Mouse (Mus musculus) liver, embryonic 16.5 days (tissue): ENCODE data around the gene Gm28230. TPM values are rescaled to one million over a fixed set of nuclear protein-coding genes. Genes with fewer than 3 reads are reported as not detected.

Experiments used
- ATAC-seq: fragments of 200-750 bp; cut with Nextera tagmentation; 2 replicates; pipeline ENCODE4 v1.8.0; 2017; ENCODE audit warnings: low read depth, mild to moderate bottlenecking, moderate number of reproducible peaks, moderate library complexity
- H3K27ac ChIP-seq: fragments of 300-500 bp; sonication (generic); 2 replicates; pipeline ENCODE4 v1.5.1; 2014; ENCODE audit warnings: mild to moderate bottlenecking, low read length
- H3K27me3 ChIP-seq: fragments of 300-500 bp; sonication (generic); 2 replicates; pipeline ENCODE4 v1.6.1; 2014; ENCODE audit warnings: low read depth, low read length, mixed read lengths; ENCODE audit not compliant: control insufficient read depth, insufficient read depth
- H3K36me3 ChIP-seq: fragments of 300-500 bp; sonication (generic); 2 replicates; pipeline ENCODE4 v1.6.1; 2014; ENCODE audit warnings: mild to moderate bottlenecking; ENCODE audit not compliant: control insufficient read depth, insufficient read depth
- H3K4me1 ChIP-seq: fragments of 300-500 bp; sonication (generic); 2 replicates; pipeline ENCODE4 v1.6.1; 2014; ENCODE audit warnings: low read depth, low read length, mixed read lengths; ENCODE audit not compliant: control insufficient read depth
- H3K4me2 ChIP-seq: fragments of 300-500 bp; sonication (generic); 2 replicates; pipeline ENCODE4 v1.6.1; 2014; ENCODE audit warnings: low read depth, low read length, mixed read lengths
- H3K4me3 ChIP-seq: fragments of 300-500 bp; sonication (generic); 2 replicates; pipeline ENCODE4 v1.5.1; 2014; ENCODE audit warnings: low read depth, mild to moderate bottlenecking, low read length
- H3K9ac ChIP-seq: fragments of 300-500 bp; sonication (generic); 2 replicates; pipeline ENCODE4 v1.6.1; 2014; ENCODE audit warnings: low read depth, low read length
- H3K9me3 ChIP-seq: fragments of 300-500 bp; sonication (generic); replicated peaks from 2 replicates; pipeline ENCODE4 v1.6.1; 2016; ENCODE audit warnings: low read length; ENCODE audit not compliant: control insufficient read depth
- WGBS: fragments of 180-500 bp; shearing (Covaris S2); extraction: QIAGEN DNeasy Blood & Tissue Kit; methylation state at CpG from one replicate; pipeline ENCODE4 v1.1.7; 2014; ENCODE audit not compliant: insufficient replicate concordance; 5-methylcytosine and 5-hydroxymethylcytosine counted together
- polyA plus RNA-seq: library from polyadenylated mRNA; unstranded; fragments of >200 nt; fragmentation: Nextera tagmentation; extraction: Ambion mirVana; gene quantifications from 2 replicates; pipeline ENCODE4 v1.2.1, GENCODE M21; 2015

Gm28230 gene
- polyA plus RNA-seq, 1 experiment from 2014 or later: not detected

DNA sequence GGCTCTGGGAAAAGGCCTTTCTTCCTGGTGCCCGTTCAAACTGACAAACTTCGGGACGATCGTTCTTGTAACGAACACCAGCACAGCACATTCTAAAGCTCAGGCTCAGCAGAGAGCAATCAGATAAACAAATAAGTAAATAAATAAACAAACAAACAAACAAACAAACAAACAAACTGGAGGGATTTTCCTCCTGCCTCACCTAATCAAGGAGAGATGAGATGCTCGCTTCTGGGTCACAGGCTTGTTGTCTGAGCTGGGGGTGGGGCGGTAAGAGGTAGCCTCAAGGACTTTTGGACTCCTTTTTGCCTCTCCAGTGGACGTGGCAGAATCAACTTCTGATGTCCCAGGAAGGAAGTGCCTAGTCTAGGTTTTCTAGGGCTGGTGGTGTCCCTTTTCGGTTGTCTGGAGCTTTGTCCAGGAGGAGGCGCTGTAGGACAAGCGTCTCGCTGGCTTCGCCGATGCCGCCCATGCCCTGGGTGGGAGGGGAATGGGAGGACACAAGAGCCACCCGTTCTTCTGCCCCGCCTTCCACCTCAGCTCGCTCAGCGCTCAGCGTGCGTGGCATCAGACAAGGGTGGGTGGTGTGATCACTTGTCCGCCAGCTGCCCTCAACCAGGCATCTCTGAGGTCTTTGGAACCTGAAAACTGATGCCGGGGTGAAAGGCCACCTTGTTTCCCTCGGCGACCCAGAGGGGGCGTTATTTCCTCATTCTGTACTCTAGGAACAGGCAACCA is 10.9 kb upstream of the Gm28230 start:
- 3% methylated on average over 26 of the region's 26 CpGs for WGBS

DNA sequence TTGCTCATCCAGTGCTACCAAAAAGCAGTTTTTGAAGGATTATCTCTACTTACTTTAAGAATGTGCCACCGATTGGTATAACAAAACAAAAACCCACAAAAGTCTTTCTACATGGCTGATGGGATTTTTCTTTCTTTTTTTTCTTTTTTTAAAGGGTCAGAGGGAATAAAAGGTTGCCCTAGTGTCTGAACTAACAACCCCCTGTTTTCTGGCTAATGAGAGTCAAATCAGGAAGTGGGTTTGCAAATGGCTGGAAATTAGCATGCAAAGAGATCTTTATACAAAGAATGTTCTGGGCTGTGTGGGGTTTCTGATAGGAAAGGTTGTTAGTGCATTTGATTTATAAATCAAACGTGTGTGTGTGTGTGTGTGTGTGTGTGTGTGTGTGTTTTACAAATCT is 6.1 kb upstream of the Gm28230 start:
- Histone ChIP-seq H3K9me3 (no peaks in the 10 kb centered on the region), H3K4me3 (no peak overlapping the region), H3K4me1 (no peaks in the 10 kb centered on the region), H3K36me3 (no peaks in the 10 kb centered on the region), H3K27ac (no peak overlapping the region), H3K9ac (no peak overlapping the region), H3K27me3 (peaks cover 80% of the 10 kb centered on the region), H3K4me2 (no peak overlapping the region)
- 7% methylated on average over 2 of the region's 2 CpGs for WGBS
- ATAC-seq: no peak

More for the DNA sequence above, 10.9 kb upstream of the Gm28230 start:
- no peak for ATAC-seq
- Histone ChIP-seq H3K27ac (no peak overlapping the region), H3K4me2 (no peak overlapping the region), H3K36me3 (no peaks in the 10 kb centered on the region), H3K9me3 (no peaks in the 10 kb centered on the region), H3K27me3 (peaks cover 84% of the 10 kb centered on the region), H3K9ac (no peak overlapping the region), H3K4me1 (no peaks in the 10 kb centered on the region), H3K4me3 (no peak overlapping the region)

DNA sequence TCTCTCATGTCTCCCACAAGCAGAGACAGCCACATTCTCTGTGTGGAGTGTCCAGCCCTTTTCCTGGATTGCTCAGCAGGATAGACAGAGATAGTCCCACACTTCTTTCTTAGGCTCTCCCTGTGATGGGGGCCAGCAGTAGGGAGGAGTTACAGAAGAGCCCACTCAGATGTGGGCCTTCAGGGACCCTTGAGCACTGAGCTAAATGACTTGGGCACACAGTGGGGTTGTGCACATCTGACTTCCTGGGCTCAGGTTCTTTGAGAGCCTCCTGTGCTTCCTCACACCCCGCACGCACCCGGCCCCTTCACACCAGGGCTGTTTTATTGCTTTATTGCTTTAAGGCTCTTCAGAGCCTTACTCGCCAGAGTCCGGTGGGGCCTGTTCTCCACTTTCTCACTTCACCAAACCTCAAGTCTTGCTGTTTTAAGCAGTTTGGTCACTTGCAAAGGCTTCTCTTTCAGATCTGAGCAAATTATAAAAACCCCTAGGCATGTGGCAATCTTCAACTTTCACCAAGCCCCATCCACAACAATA is 5.5 kb upstream of the Gm28230 start:
- ATAC-seq: no peak
- no peaks in the 10 kb centered on the region for H3K4me1 ChIP-seq
- no peak overlapping the region for H3K4me3 ChIP-seq
- peaks cover 80% of the 10 kb centered on the region for H3K27me3 ChIP-seq
- H3K36me3 ChIP-seq: no peaks in the 10 kb centered on the region
- H3K27ac ChIP-seq: no peak overlapping the region
- H3K4me2 ChIP-seq: no peak overlapping the region
- H3K9me3 ChIP-seq: no peaks in the 10 kb centered on the region
- WGBS: 45% methylated on average over 5 of the region's 5 CpGs
- H3K9ac ChIP-seq: no peak overlapping the region

DNA sequence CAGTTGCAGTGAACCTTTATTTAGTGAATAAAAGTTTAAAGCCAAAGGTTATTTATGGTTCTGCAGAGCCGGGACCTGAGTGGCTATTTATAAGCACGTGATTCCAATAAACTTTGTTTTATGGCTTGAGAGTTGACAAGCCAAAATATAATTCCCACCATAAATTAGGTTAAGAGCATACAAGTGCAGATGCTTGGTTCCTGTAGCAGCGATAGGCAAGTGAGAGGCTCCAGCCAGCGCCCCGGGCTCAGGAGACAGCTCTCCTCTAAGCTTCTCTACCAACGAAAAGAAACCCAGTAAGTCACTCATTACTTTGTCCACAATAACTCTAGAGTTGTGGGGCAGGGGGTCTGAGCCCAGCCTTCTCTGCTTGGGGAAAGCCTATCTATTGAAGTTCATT is 4.6 kb upstream of the Gm28230 start:
- no peak for ATAC-seq
- H3K27me3 ChIP-seq: peaks cover 82% of the 10 kb centered on the region

DNA sequence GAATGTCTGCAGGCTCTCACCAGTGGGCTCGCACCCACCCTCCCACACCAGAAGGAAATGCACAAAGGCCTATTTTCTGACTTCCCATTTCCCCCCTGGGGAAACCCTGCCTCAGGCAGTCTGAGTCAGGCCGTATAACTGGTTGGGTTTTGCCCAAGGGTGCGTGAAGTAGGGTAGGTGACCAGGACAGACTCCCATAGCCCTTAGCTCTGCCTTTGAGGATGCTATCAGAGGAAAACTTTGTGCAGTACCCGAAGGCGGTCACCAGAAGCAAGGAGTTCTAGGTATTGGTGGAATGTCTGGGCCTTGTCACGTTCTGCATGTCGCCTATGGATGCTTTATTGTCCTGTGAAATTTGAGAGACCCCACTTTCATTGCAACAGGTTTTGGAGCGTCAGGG is 3.6 kb upstream of the Gm28230 start:
- 14% methylated on average over 8 of the region's 8 CpGs for WGBS

More for the DNA sequence above, 4.6 kb upstream of the Gm28230 start:
- H3K9me3 ChIP-seq: no peaks in the 10 kb centered on the region
- WGBS: 20% methylated on average over 6 of the region's 6 CpGs
- no peak overlapping the region for H3K9ac ChIP-seq
- no peaks in the 10 kb centered on the region for H3K4me1 ChIP-seq
- no peak overlapping the region for H3K4me2 ChIP-seq
- H3K4me3 ChIP-seq: no peak overlapping the region
- no peak overlapping the region for H3K27ac ChIP-seq
- no peaks in the 10 kb centered on the region for H3K36me3 ChIP-seq

DNA sequence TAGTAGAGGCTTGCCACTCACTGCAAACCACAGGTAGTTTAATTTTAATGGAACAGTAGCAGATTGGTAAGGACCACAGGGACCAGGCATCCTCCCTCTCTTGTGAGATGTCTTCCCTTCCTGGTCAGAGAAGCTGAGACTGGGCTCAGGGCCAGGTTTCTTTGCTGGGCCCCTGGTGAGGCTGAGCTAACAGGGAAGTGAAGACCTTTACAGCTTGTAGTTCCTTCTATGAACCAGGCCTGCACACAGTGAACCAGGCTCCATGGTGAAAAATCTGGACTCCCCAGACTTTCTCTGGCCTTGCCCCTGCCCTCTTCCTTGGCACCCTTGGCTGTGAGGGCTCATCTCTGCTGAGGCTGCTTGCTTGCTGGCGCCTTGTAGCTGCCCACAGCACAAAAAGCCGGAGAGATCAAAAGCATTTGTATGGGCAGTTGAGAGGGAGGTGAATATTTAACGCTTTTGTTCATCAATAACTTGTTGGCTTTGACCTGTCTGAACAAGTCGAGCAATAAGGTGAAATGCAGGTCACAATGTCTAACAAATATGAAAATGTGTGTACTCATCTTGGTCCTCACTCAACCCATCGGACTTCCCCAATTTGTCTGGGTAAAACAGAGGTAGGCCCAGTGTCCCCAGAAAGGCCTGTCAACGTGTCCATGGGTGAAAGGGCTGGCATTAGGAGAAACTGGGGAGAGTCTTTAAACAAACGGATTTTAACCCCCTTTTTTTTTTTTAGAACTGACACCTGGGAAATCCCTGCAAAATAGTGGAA is 2.1 kb upstream of the Gm28230 start:
- Histone ChIP-seq H3K9me3 (no peaks in the 10 kb centered on the region), H3K36me3 (no peaks in the 10 kb centered on the region), H3K27me3 (peaks cover 89% of the 10 kb centered on the region), H3K4me2 (no peak overlapping the region), H3K27ac (no peak overlapping the region), H3K4me1 (no peaks in the 10 kb centered on the region), H3K4me3 (no peak overlapping the region), H3K9ac (no peak overlapping the region)
- ATAC-seq: no peak
- WGBS: 35% methylated on average over 7 of the region's 7 CpGs

More for the DNA sequence above, 3.6 kb upstream of the Gm28230 start:
- H3K9me3 ChIP-seq: no peaks in the 10 kb centered on the region
- no peak overlapping the region for H3K4me3 ChIP-seq
- no peak overlapping the region for H3K27ac ChIP-seq
- ATAC-seq: no peak
- H3K4me2 ChIP-seq: no peak overlapping the region
- H3K36me3 ChIP-seq: no peaks in the 10 kb centered on the region
- no peak overlapping the region for H3K9ac ChIP-seq
- H3K27me3 ChIP-seq: peaks cover 86% of the 10 kb centered on the region
- H3K4me1 ChIP-seq: no peaks in the 10 kb centered on the region

DNA sequence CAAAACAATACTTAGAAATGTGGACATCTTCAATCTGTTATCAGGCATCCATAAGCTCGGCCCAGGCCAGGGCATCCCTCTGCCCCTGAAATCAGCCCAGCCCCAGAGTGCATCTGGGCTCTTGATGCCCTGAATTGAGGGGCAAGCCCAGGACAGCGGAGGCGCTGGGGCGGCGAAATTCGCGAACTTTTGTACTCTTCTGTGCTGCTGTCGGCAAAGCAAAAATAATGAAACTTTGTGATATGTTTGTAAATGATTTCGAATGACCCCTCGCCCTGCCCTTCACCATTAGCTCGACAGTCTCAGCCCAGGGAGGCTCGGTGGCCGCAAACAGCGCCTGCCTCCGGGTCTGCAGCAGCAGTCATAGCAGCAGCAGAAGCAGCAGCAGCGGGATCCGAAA is 1.4 kb upstream of the Gm28230 start:
- no peak overlapping the region for H3K27ac ChIP-seq
- H3K4me3 ChIP-seq: no peak overlapping the region
- H3K9ac ChIP-seq: no peak overlapping the region
- no peak overlapping the region for H3K4me2 ChIP-seq
- H3K36me3 ChIP-seq: no peaks in the 10 kb centered on the region
- no peak for ATAC-seq
- no peaks in the 10 kb centered on the region for H3K4me1 ChIP-seq
- H3K27me3 ChIP-seq: peaks cover 87% of the 10 kb centered on the region
- WGBS: 29% methylated on average over 17 of the region's 17 CpGs
- no peaks in the 10 kb centered on the region for H3K9me3 ChIP-seq

DNA sequence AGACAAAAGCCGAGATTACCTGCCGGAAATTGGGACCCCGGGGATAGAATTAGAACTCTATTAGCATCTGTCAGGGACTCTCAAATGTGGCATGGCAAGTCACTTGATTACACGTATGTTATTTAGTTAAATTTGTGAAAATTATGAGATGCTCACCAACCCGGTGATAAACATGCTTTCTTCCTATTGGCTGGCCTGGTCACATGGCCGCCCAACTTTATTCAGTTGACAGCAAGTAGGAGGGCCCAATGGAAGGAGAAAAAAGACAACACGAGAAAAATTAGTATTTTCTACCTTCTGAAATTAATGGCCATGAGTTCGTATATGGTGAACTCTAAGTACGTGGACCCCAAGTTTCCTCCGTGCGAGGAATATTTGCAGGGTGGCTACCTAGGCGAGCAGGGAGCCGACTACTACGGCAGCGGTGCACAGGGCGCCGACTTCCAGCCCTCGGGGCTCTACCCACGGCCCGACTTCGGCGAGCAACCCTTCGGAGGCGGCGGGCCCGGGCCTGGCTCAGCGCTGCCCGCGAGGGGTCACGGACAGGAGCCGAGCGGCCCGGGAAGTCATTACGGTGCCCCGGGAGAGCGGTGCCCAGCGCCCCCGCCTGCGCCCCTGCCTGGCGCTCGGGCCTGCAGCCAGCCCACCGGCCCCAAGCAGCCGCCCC is 578 bp downstream of the Gm28230 start:
- Histone ChIP-seq H3K27ac (no peak overlapping the region), H3K36me3 (no peaks in the 10 kb centered on the region), H3K9me3 (no peaks in the 10 kb centered on the region), H3K9ac (no peak overlapping the region), H3K4me3 (no peak overlapping the region), H3K4me2 (peak overlapping the region; percentile 8), H3K27me3 (peaks cover 92% of the 10 kb centered on the region), H3K4me1 (no peaks in the 10 kb centered on the region)
- 4% methylated on average over 39 of the region's 43 CpGs for WGBS
- ATAC-seq: no peak
